Mouse (Mus musculus) liver, embryonic 14 days (tissue): Measurements from ENCODE around the gene Ece2. TPM values are rescaled to one million over a fixed set of nuclear protein-coding genes. Genes with fewer than 3 reads are reported as not detected.

Source experiments
- polyA plus RNA-seq: library from polyadenylated mRNA; depleted of rRNA; stranded (reverse); fragments of >200 nt; gene quantifications from 2 replicates; pipeline ENCODE4 v1.2.3, GENCODE M21; 2012; rRNA removed

Ece2 gene
- polyA plus RNA-seq, result 0.16 and 0.19 TPM in 2 replicates

DNA sequence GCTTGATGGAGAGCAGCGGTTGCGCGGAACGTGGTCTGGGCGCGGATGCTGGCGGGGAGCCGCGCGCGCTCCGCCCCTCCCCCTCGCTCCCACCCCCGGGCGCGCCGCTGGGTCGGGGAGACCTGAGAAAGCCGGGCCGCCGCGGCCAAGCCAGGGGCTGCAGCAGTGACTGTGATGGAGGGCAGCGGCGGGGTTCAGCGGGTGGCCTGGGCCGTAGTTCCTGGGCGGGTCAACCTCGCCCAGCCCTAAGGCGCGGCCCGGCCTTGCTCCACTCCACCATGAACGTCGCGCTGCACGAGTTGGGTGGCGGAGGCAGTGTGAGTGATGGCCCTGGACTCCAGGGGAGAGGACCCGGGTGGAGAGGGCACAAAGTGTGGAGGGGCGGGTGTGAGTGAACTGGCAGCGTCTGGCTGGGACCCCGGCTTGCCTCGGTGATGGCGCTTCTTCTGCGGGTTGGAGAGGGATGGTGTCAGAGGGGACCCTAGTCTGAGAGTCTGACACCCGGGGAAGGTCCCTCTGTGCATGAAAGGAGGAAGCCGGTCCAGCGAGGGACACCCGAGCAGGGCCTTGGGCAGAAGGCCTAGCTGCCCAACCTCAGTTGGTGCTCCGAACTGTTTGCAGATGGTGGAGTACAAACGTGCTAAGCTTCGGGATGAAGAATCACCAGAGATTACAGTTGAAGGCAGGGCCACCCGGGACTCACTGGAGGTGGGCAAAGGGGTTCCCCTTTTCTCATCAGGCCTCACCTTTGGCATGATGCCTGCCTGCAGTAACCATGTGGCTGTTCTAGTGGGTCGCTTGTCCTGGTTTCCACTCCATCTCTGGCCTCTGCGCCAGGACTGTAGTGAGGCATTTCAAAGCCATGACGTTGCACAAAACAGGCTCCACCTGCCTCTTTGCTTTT lies at the start of gene Ece2:
Ece2 (plus strand) TSS at position 98 of the 904 bp plus-strand sequence.

GRCm38 (mm10) chr16:20589366-20589938 lies 40.2 kb upstream of the Ece2 start, which contains the start of gene Vwa5b2:
TSS of gene Vwa5b2 (plus strand) at chr16:20589471.

GRCm38 (mm10) chr16:20611357-20612227 lies 18.0 kb upstream of the Ece2 start, which contains the start of the genes Eef1akmt4, Gm49333 and Alg3:
TSS of gene Eef1akmt4 (plus strand) at chr16:20611593.
TSS of gene Gm49333 (plus strand) at chr16:20611610.
TSS of gene Alg3 (minus strand) at chr16:20611735.

GRCm38 (mm10) chr16:20621191-20621990 lies 8.2 kb upstream of the Ece2 start, which contains the start of gene Camk2n2:
TSS of gene Camk2n2 (minus strand) at chr16:20621287.

GRCm38 (mm10) chr16:20651076-20651946 lies 21.7 kb downstream of the Ece2 start, which contains the start of gene Psmd2:
TSS of gene Psmd2 (plus strand) at chr16:20651652.

DNA sequence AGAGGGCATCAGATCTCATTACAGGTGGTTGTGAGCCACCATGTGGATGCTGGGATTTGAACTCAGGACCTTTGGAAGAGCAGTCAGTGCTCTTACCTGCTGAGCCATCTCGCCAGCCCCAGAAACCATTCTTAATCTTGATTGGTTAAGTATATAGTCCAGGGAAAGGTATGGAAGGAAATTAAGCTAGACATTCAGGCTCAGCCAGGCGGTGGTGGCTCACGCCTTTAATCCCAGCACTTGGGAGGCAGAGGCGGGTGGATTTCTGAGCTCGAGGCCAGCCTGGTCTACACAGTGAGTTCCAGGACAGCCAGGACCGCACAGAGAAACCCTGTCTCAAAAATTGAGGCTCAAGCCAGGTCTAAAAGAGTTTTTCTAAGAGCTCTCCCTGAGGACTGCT lies 38.4 kb downstream of the Ece2 start, which contains the start of gene Eif4g1:
Eif4g1 (plus strand) TSS at position 301 of the 400 bp plus-strand sequence.

DNA sequence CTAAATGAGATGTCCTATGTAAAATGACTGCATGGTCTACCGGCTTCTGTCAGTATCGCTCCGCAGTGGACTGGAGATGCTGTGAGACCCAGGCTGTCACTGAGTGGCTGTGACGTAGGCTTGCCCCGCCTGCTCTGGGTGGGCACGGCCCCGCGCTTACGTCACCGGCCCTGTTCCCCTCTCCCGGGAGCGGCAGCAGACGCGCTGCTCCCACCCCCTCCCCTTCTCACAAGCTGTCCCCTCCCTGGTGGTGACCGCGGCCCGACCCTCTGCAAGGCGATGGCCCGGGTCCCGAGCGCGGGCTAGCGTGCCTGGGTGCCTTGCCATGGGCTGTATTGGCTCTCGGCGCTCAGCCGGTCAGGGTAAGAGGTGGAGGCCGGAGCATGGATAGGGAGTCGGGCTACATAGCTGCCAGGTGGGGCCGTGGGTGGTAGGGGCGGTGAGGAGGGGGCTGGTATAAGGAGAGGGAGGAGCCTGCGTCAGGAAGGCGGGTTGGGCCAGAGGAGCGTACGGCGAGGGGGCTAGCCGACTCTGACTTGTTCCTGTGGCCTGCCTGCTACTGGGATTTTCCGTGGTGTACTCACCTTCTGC lies 63.6 kb downstream of the Ece2 start, which contains the start of gene Fam131a:
Fam131a (plus strand) TSS at position 131 of the 591 bp plus-strand sequence.

Other genes with a start within 250 kb of the Ece2 start
- gene Abcc5, start 203.4 kb upstream of the Ece2 start, polyA plus RNA-seq, result 21.9 and 24.6 TPM in 2 replicates
- 23.8 and 28.6 TPM in 2 replicates for gene Eif2b5, start 131.0 kb upstream of the Ece2 start, polyA plus RNA-seq
- gene Dvl3, start 112.8 kb upstream of the Ece2 start, polyA plus RNA-seq, result 7.1 and 7.5 TPM in 2 replicates
- 241 and 297 TPM in 2 replicates for gene Ap2m1, start 94.3 kb upstream of the Ece2 start, polyA plus RNA-seq
- gene Abcf3, start 81.3 kb upstream of the Ece2 start, polyA plus RNA-seq, result 14.6 and 15.9 TPM in 2 replicates
- 0.19 and 0.21 TPM in 2 replicates for gene Vwa5b2, start 40.4 kb upstream of the Ece2 start, polyA plus RNA-seq
- gene Eef1akmt4, start 18.2 kb upstream of the Ece2 start, polyA plus RNA-seq, result 9.0 and 11.2 TPM in 2 replicates
- gene Gm49333, start 18.2 kb upstream of the Ece2 start, polyA plus RNA-seq, result 0.01 TPM in 1 of 2 replicates, not detected in the other
- gene Alg3, start 18.1 kb upstream of the Ece2 start, polyA plus RNA-seq, result 7.5 and 9.8 TPM in 2 replicates
- 0.23 and 0.29 TPM in 2 replicates for gene Camk2n2, start 8.5 kb upstream of the Ece2 start, polyA plus RNA-seq
- gene Psmd2, start 21.8 kb downstream of the Ece2 start, polyA plus RNA-seq, result 86.8 and 102 TPM in 2 replicates
- gene Eif4g1, start 38.5 kb downstream of the Ece2 start, polyA plus RNA-seq, result 98.6 and 104 TPM in 2 replicates
- gene Fam131a, start 63.4 kb downstream of the Ece2 start, polyA plus RNA-seq, result 1.0 and 1.1 TPM in 2 replicates
- gene Polr2h, start 87.8 kb downstream of the Ece2 start, polyA plus RNA-seq, result 33.4 and 36.2 TPM in 2 replicates
- 13.0 and 15.9 TPM in 2 replicates for gene Clcn2, start 87.9 kb downstream of the Ece2 start, polyA plus RNA-seq
- gene Chrd, start 103.3 kb downstream of the Ece2 start, polyA plus RNA-seq, result 0.56 and 0.70 TPM in 2 replicates
- gene Thpo, start 104.7 kb downstream of the Ece2 start, polyA plus RNA-seq, result 1.9 and 2.4 TPM in 2 replicates